Mouse (Mus musculus): ENCODE results near the gene Dnajb11.

Dnajb11 gene

GRCm38 (mm10) chr16:22881487-22881886 is 23.8 kb downstream of the Dnajb11 start:
- no peak for DNase-seq (ENCODE audit: low spot score in 2 of 2)

GRCm38 (mm10) chr16:22883441-22883840 is 25.8 kb downstream of the Dnajb11 start:
- DNase-seq (ENCODE audit: low spot score in 2 of 2): no peak

- DNase-seq (ENCODE audit: low spot score in 2 of 2): no peak
Observed at GRCm38 (mm10) chr16:22885356-22885755, 27.7 kb downstream of the Dnajb11 start.

GRCm38 (mm10) chr16:22886726-22887125 is 29.1 kb downstream of the Dnajb11 start:
- DNase-seq (ENCODE audit: low spot score in 2 of 2): no peak

GRCm38 (mm10) chr16:22888835-22889234 is 31.2 kb downstream of the Dnajb11 start:
- no peak for DNase-seq (ENCODE audit: low spot score in 2 of 2)

GRCm38 (mm10) chr16:22889716-22890115 is 32.1 kb downstream of the Dnajb11 start:
- no peak for DNase-seq (ENCODE audit: low spot score in 2 of 2)

- DNase-seq (ENCODE audit: low spot score in 2 of 2): no peak
Observed at GRCm38 (mm10) chr16:22890683-22891510, 33.3 kb downstream of the Dnajb11 start, which contains the start of gene Ahsg. Gene Ahsg (plus strand): TSS chr16:22891277.

GRCm38 (mm10) chr16:22891733-22892154 is 34.1 kb downstream of the Dnajb11 start:
- DNase-seq (ENCODE audit: low spot score in 2 of 2): no peak

- DNase-seq (ENCODE audit: low spot score in 2 of 2): no peak
Observed at GRCm38 (mm10) chr16:22894095-22894494, 36.5 kb downstream of the Dnajb11 start.

GRCm38 (mm10) chr16:22896618-22897017 is 39.0 kb downstream of the Dnajb11 start:
- no peak for DNase-seq (ENCODE audit: low spot score in 2 of 2)

- no peak for DNase-seq (ENCODE audit: low spot score in 2 of 2)
Observed at GRCm38 (mm10) chr16:22899346-22899745, 41.7 kb downstream of the Dnajb11 start.

GRCm38 (mm10) chr16:22899866-22900570 is 42.4 kb downstream of the Dnajb11 start:
- no peak for DNase-seq (ENCODE audit: low spot score in 2 of 2)

- DNase-seq (ENCODE audit: low spot score in 2 of 2): no peak
Observed at GRCm38 (mm10) chr16:22901326-22901725, 43.7 kb downstream of the Dnajb11 start.

- DNase-seq (ENCODE audit: low spot score in 2 of 2): no peak
Observed at GRCm38 (mm10) chr16:22909290-22909689, 51.6 kb downstream of the Dnajb11 start.

GRCm38 (mm10) chr16:22911986-22912385 is 54.3 kb downstream of the Dnajb11 start:
- peak in 1 of 2 experiments; percentile 13 for DNase-seq (ENCODE audit: low spot score in 2 of 2)

- no peak for DNase-seq (ENCODE audit: low spot score in 2 of 2)
Observed at GRCm38 (mm10) chr16:22912886-22913285, 55.2 kb downstream of the Dnajb11 start.

GRCm38 (mm10) chr16:22914276-22914675 is 56.6 kb downstream of the Dnajb11 start:
- DNase-seq (ENCODE audit: low spot score in 2 of 2): no peak

- DNase-seq (ENCODE audit: low spot score in 2 of 2): no peak
Observed at GRCm38 (mm10) chr16:22918034-22918433, 60.4 kb downstream of the Dnajb11 start, which contains the start of gene Fetub. Gene Fetub (plus strand): TSS chr16:22918334.

GRCm38 (mm10) chr16:22918664-22919312 is 61.1 kb downstream of the Dnajb11 start:
- DNase-seq (ENCODE audit: low spot score in 2 of 2): no peak

GRCm38 (mm10) chr16:22919971-22920854 is 62.6 kb downstream of the Dnajb11 start:
- no peak for DNase-seq (ENCODE audit: low spot score in 2 of 2)

GRCm38 (mm10) chr16:22921761-22922160 is 64.1 kb downstream of the Dnajb11 start:
- DNase-seq (ENCODE audit: low spot score in 2 of 2): no peak
